Mouse (Mus musculus): ENCODE measurements around the gene Mmp19. TPM values are rescaled to one million over a fixed set of nuclear protein-coding genes. Genes with fewer than 3 reads are reported as not detected.

The Mmp19 gene
- total and polyA plus RNA-seq, 3 experiments = 2.8 to 4.4 (median 3.1) TPM

GRCm38 (mm10) chr10:128748252-128748864 lies 42.4 kb upstream of the Mmp19 start:
- peak overlapping the region; percentile 90 for H3K27ac ChIP-seq
- H3K4me3 ChIP-seq = peak overlapping the region; percentile 83
- H3K36me3 ChIP-seq (ENCODE audit: control insufficient read depth, insufficient read depth, low read length) = no peaks in the 10 kb centered on the region
- no peaks in the 10 kb centered on the region for H3K27me3 ChIP-seq (ENCODE audit: control insufficient read depth, insufficient read depth, low read length)
- H3K9ac ChIP-seq (ENCODE audit: low read depth, low read length) = peak overlapping the region; percentile 70
- WGBS = under 1% methylated on average over 37 of the region's 37 CpGs
- H3K79me2 ChIP-seq (replicated peaks; ENCODE audit: control insufficient read depth, insufficient read depth, low read length) = peaks cover 2% of the 10 kb centered on the region; the same call in 1 of the 2 replicates
- intact Hi-C loops (cut with DNase I) = loop anchor here (1.0 to 10.0 kb wide), 4 partner anchors 30 to 1684 kb away; partner anchors contain the start of genes Cdk4, March9 and Ormdl2
- peak; percentile 83 to 84 for DNase-seq
- TF ChIP-seq POLR2A (IDR thresholded peaks at IDR 0.05; ENCODE audit: insufficient read depth, low read depth, low read length) (peak; percentile 63), CTCF (IDR thresholded peaks at IDR 0.05) (peak; percentile 53), EP300 (IDR thresholded peaks at IDR 0.05; ENCODE audit: insufficient read depth, low read depth, low read length) (peak; percentile 60; the same call in 1 of the 2 replicates)
- H3K4me1 ChIP-seq (ENCODE audit: control insufficient read depth, insufficient read depth, low read length) = peaks cover 5% of the 10 kb centered on the region

- DNase-seq = no peak
- Histone ChIP-seq H3K27me3 (ENCODE audit: control insufficient read depth, insufficient read depth, low read length) (no peaks in the 10 kb centered on the region), H3K79me2 (replicated peaks; ENCODE audit: control insufficient read depth, insufficient read depth, low read length) (no peaks in the 10 kb centered on the region), H3K9ac (ENCODE audit: low read depth, low read length) (no peak overlapping the region), H3K4me1 (ENCODE audit: control insufficient read depth, insufficient read depth, low read length) (no peaks in the 10 kb centered on the region), H3K4me3 (no peak overlapping the region), H3K36me3 (ENCODE audit: control insufficient read depth, insufficient read depth, low read length) (no peaks in the 10 kb centered on the region), H3K27ac (no peak overlapping the region)
- 75% methylated on average over 2 of the region's 2 CpGs for WGBS
- TF ChIP-seq EP300 (IDR thresholded peaks at IDR 0.05; ENCODE audit: insufficient read depth, low read depth, low read length) (no peak), CTCF (IDR thresholded peaks at IDR 0.05) (peak; percentile 72), POLR2A (IDR thresholded peaks at IDR 0.05; ENCODE audit: insufficient read depth, low read depth, low read length) (no peak)
- intact Hi-C loops (cut with DNase I) = loop anchor here (5.0 kb wide), 1 partner anchor 34 kb away; no protein-coding TSS in a partner anchor
Measured at GRCm38 (mm10) chr10:128772895-128773294, 17.8 kb upstream of the Mmp19 start.

GRCm38 (mm10) chr10:128773685-128774084 lies 17.0 kb upstream of the Mmp19 start:
- Histone ChIP-seq H3K9ac (ENCODE audit: low read depth, low read length) (no peak overlapping the region), H3K36me3 (ENCODE audit: control insufficient read depth, insufficient read depth, low read length) (peaks cover 5% of the 10 kb centered on the region), H3K27ac (no peak overlapping the region), H3K79me2 (replicated peaks; ENCODE audit: control insufficient read depth, insufficient read depth, low read length) (no peaks in the 10 kb centered on the region), H3K27me3 (ENCODE audit: control insufficient read depth, insufficient read depth, low read length) (no peaks in the 10 kb centered on the region), H3K4me1 (ENCODE audit: control insufficient read depth, insufficient read depth, low read length) (peaks cover 4% of the 10 kb centered on the region), H3K4me3 (no peak overlapping the region)
- intact Hi-C loops (cut with DNase I) = loop anchor here (5.0 kb wide), 1 partner anchor 34 kb away; no protein-coding TSS in a partner anchor
- TF ChIP-seq POLR2A (IDR thresholded peaks at IDR 0.05; ENCODE audit: insufficient read depth, low read depth, low read length) (no peak), CTCF (IDR thresholded peaks at IDR 0.05) (peak; percentile 24; the same call in 1 of the 2 replicates)
- DNase-seq = no peak
- 20% methylated on average over 5 of the region's 5 CpGs for WGBS

GRCm38 (mm10) chr10:128778441-128778840 lies 12.3 kb upstream of the Mmp19 start:
- no peak for DNase-seq
- Histone ChIP-seq H3K27ac (peak overlapping the region; percentile 88), H3K4me3 (no peak overlapping the region), H3K27me3 (ENCODE audit: control insufficient read depth, insufficient read depth, low read length) (no peaks in the 10 kb centered on the region), H3K79me2 (replicated peaks; ENCODE audit: control insufficient read depth, insufficient read depth, low read length) (no peaks in the 10 kb centered on the region), H3K4me1 (ENCODE audit: control insufficient read depth, insufficient read depth, low read length) (peaks cover 8% of the 10 kb centered on the region), H3K36me3 (ENCODE audit: control insufficient read depth, insufficient read depth, low read length) (peaks cover 5% of the 10 kb centered on the region), H3K9ac (ENCODE audit: low read depth, low read length) (no peak overlapping the region)
- 61% methylated on average over 2 of the region's 2 CpGs for WGBS
- TF ChIP-seq CTCF (IDR thresholded peaks at IDR 0.05) (no peak), EP300 (IDR thresholded peaks at IDR 0.05; ENCODE audit: insufficient read depth, low read depth, low read length) (no peak), POLR2A (IDR thresholded peaks at IDR 0.05; ENCODE audit: insufficient read depth, low read depth, low read length) (no peak)
- intact Hi-C loops (cut with DNase I) = loop anchor here (2.0 kb wide), 1 partner anchor 30 kb away; no protein-coding TSS in a partner anchor

- intact Hi-C loops (cut with DNase I) = loop anchor here (2.0 kb wide), 1 partner anchor 30 kb away; no protein-coding TSS in a partner anchor
- peak; percentile 84 to 91 for DNase-seq
- peak overlapping the region; percentile 88 for H3K27ac ChIP-seq
- 15% methylated on average over 8 of the region's 8 CpGs for WGBS
- TF ChIP-seq POLR2A (IDR thresholded peaks at IDR 0.05; ENCODE audit: insufficient read depth, low read depth, low read length) (peak; percentile 72), EP300 (IDR thresholded peaks at IDR 0.05; ENCODE audit: insufficient read depth, low read depth, low read length) (peak; percentile 85), CTCF (IDR thresholded peaks at IDR 0.05) (no peak)
- no peaks in the 10 kb centered on the region for H3K79me2 ChIP-seq (replicated peaks; ENCODE audit: control insufficient read depth, insufficient read depth, low read length)
- H3K27me3 ChIP-seq (ENCODE audit: control insufficient read depth, insufficient read depth, low read length) = no peaks in the 10 kb centered on the region
- H3K4me1 ChIP-seq (ENCODE audit: control insufficient read depth, insufficient read depth, low read length) = peaks cover 8% of the 10 kb centered on the region
- H3K36me3 ChIP-seq (ENCODE audit: control insufficient read depth, insufficient read depth, low read length) = peaks cover 5% of the 10 kb centered on the region
- H3K9ac ChIP-seq (ENCODE audit: low read depth, low read length) = no peak overlapping the region; the same call in 1 of the 2 replicates
- peak overlapping the region; percentile 17; the same call in 1 of the 2 replicates for H3K4me3 ChIP-seq
Measured at GRCm38 (mm10) chr10:128779011-128779795, 11.5 kb upstream of the Mmp19 start.

All from heart, adult 2 months (tissue).